Mouse (Mus musculus) NIH3T3 (cell line): ENCODE data around the gene Cacnb4.

Experiments
- DNase-seq: peaks from one replicate; pipeline ENCODE4 v3.0.0-alpha.2; 2012; ENCODE audit warnings: low read depth

Gene Cacnb4

DNA sequence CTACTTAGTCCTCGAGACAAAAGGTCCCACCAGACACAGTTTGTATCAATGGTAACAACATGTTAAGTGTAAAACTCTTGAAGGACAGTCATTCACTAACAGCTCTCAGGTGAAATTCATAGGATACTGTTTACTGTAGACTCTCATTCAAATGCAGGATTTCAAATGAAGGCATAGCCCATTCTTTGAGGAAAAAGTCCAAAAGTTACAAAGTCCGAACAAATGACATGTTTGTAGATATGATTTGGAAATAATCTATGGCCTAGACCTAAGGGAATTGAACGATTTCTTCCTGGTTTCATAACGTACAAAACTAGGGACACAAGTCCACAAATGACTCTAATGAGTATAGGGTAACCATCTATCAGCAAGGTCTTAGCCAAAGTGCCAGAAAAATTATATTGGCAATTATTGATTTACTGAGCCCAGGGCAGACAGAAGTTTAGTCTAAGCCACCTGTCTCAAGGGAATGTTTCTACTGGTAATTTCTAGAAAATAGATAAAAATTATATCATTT is 206.5 kb downstream of the Cacnb4 start:
- DNase-seq = no peak

GRCm38 (mm10) chr2:52467629-52468028 is 209.0 kb downstream of the Cacnb4 start:
- DNase-seq = no peak

- no peak for DNase-seq
These were observed 215.2 kb downstream of the Cacnb4 start for GRCm38 (mm10) chr2:52461206-52461967.

DNA sequence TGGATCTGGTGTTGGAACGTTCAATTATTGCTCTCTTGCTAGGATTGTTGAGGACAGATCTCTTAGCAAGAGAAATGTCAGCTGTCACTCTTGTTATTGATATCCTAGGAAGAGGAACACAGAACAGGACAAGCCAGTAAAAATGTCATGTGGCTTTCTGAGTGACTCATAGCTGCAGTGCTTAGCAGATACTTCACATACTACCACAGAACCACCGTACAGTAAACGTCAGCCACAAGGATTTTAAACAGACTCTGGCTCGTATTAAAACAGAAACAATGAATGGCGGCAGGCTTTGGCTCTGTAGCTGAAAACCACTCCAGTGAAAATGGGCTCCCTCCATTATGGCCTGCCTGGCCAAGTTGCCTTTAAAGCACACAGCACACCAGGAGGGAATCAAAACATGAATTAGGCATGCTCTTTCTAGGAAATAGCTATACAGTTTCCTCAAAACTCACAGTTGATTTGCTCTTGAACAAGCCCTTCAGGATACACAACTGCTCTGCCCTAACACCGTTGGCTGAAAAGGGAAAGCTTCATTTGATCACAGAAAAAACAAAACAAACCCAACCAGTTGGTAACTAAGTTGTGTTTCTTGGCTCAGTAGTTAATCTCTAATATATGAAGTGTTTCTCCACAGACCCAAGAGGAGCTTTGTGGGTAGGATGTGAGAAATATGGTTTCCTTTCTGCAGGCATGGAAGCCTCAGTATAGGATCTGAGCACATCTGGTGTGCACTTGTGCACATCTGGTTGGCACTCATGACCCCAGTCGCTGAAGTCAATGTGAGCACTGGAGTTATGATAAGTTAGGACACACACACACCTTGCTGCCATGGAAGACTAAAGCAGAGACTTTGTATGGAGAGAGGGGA is 220.8 kb downstream of the Cacnb4 start:
- peak; percentile 50 for DNase-seq

DNA sequence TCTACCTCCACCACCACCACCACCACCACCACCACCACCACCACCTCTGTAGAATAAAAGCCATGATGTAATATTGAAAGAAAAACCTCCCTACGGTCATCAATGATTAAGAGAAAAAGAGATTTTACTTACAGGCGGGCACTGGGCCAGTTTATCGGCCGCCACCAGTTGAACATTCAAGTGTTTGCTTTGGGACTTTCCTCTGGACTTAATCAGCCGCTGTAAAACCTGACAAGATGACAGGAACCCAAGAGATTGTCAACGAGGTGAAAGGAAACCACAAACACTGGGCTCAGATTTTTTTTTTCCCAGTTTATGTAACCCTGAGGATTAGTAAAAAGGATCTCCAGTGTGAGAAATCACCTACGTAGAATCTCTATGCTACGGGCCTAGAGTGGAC is 226.8 kb downstream of the Cacnb4 start:
- no peak for DNase-seq

DNA sequence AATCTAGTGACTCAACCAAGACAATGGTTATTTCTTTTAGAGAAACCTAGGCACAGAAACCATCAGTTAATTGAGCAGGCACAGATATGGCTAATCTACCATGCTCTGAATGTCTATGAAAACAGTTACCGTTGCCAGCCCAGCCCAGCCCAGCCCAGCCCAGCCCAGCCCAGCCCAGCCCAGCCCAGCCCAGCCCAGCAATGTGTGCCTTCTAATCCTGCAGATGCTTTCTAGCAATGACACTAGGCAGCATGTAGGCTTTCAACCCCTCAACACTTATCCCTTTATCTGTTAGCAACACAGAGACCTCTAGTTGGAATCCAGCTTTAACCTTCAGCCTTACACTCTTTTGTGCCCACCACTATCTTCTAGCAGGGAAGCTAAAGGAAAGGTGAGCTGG is 227.7 kb downstream of the Cacnb4 start:
- no peak for DNase-seq

DNA sequence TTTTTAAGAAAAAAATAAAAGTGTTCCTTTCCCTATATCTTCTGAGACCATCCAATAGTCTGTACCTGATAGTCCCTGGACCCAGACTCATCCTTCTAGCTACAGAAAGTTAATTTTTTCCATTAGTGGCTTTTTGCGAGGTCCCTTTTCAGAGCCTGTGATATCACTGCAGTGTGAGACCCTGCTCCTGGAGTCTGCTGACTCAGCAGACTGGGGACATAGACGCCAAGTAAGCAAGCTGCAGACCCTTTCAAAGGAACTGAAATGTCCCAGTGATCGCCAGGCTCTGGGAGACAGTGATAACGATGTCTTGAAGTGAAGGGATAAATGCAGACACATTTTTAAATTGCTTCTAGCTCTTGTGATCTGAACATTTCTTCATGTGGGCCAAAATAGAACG is 230.0 kb downstream of the Cacnb4 start:
- DNase-seq = no peak

DNA sequence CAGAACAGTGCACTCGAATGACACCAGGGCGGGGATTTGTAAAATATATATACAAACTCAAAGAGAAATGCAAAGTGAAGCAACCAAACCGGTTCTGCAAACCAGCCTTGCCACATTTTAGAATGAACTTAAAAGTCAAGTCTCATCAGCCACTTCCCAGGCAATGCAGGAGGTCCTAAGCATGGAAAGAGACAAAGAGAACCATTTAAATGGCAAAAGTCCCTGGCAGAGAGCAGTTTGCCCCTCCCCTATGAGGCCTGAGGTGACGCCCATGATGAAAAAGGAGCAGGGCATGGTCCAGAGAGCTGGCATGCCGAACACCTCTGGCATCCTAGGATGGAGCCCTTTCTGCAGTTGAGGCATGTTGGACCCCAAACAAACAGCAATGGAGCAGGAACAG is 234.5 kb downstream of the Cacnb4 start:
- no peak for DNase-seq

GRCm38 (mm10) chr2:52440420-52441015 is 236.1 kb downstream of the Cacnb4 start:
- no peak for DNase-seq

GRCm38 (mm10) chr2:52438437-52438836 is 238.2 kb downstream of the Cacnb4 start:
- no peak for DNase-seq

DNA sequence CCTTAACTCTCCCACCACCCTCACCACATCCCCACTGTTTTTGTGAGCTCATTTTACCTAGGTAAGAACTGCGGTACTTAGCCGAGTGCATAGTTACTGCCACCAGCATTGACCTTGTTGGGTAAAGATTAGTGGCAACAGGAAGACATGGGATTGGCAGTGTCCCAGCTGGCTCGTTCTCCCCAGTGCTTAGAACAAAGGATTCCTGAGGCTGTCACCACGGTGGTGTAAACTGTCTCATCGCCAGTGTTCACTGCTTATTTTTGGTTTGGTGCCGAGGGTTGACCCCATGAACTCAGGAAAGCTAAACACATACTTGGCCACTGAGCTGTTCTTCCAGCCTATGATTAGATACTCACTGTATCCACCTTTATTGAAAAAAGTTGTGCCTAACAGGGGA is 238.6 kb downstream of the Cacnb4 start:
- DNase-seq = peak; percentile 59

- no peak for DNase-seq
These were observed 240.6 kb downstream of the Cacnb4 start for GRCm38 (mm10) chr2:52435919-52436632.

- DNase-seq = no peak
These were observed 243.3 kb downstream of the Cacnb4 start for GRCm38 (mm10) chr2:52433365-52433764.

- no peak for DNase-seq
These were observed 249.2 kb downstream of the Cacnb4 start for GRCm38 (mm10) chr2:52427383-52427782.

DNA sequence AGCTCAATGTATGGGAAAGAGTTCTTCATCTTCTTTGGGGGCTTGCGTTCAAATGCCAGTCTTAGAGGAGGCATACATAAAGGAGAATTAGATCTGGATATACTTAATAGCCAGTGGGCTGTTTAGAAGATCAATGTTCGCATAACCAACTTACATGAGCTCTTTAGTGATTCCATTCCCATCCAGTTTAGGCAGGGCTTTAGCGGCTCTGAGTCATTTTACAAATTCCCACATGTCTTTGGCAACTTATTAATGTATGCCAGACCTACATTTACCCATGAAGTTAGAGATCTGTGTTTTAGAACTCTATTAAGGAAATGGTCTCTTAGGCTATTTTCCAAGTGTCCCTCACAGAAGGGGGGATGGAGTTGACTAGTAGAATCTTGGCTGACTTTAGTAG is 250.6 kb downstream of the Cacnb4 start:
- peak; percentile 70 for DNase-seq

GRCm38 (mm10) chr2:52425523-52425795 is 251.2 kb downstream of the Cacnb4 start:
- DNase-seq = no peak

DNA sequence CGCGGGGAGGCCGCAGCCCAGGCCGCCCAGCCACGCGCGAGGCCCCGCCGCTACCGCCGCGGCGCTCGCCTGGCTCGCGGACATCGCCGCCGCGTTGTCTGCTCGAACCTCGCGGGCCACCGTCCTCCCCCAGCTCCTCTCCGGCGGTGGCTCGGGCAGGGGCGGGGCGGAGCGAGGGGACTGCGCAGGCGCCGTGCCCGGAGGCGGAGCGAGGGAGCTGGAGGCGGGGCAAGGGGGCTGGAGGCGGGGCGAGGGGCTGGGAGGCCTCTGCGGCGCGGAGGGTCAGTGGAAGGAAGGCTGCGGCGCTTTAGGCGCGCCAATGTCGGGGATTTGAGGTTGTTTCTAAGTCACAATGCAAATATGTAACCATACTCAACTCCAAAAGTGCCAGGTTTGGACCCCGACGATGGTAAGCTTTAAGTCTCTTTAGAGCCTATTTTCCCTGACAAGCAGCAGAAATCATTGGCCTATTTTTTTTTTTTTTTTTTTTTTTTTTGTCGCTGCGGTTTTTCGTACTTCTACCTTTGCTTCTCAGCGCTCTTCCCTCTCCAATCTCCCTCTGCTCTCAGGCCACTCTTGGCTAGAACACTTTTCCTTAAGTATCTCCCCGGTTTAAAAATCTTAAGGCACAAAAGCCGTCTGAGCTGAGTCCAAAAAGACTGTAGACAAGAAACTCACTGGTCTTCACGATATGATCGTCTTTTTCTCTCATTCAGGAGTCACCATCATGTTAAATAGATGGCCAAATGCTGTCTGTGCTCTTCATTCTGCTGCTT is 251.7 kb downstream of the Cacnb4 start, which contains the start of gene Arl5a:
Gene Arl5a (minus strand): TSS at position 155 of the 776 bp plus-strand sequence.
- DNase-seq = peak; percentile 95

DNA sequence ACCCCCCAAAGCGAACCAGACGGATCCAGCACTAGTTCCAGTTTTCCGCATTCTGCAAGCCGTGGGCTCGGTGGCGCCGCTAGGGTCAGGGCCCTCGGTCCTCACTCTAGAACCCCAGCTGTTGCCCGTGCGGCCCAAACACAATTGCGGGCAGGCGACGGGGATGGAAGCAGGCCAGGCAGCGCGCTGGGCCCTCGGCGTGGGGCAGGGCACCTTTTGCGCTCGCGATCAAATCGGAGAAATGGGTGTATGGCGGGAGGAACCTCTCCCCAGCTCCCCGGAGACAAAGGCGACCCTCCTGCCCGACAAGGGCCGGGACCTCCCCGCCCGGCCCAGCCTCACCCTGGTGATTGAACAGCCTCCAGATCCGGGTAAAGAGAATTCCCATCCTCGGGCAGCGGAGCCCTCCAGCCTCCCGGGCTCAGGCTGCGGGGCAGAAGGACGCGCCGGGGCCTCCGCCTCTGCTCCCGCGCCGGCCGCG is 252.3 kb downstream of the Cacnb4 start:
- peak; percentile 63 for DNase-seq

DNA sequence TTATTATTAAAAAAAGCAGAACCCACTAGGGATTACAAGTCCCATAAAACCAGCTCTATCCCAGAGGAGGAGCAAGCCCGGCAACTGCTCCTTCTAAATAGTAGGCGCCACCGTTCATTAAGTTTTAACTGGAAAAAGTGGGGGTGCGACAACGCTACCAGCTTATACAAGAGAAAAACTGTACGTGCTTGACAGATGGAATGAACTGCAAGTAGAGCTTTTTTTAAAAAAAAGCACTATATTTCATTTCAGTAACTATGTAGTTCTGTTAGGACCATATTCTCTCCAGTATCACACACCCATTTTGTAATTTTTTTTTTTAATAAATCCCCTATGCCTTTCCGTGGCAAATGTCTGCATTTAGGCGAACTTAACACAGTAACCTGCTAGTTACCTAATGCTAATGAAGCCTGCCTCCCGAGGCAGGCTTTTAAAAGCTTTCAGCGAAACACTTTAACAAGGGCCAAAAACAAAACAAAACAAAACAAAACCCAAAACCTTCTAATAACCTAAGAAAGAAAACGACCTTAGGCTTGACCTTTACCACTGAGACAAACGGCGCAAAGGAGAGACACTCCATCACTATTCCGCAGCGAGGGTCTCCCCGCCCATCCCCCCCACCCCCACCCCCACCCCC is 252.9 kb downstream of the Cacnb4 start:
- DNase-seq = peak; percentile 17

GRCm38 (mm10) chr2:52422871-52423610 is 253.6 kb downstream of the Cacnb4 start:
- no peak for DNase-seq
